Mouse (Mus musculus) C2C12 (cell line): Measurements from ENCODE around the gene Map1b. TPM values are rescaled to one million over a fixed set of nuclear protein-coding genes. Genes with fewer than 3 reads are reported as not detected.

Experiments used
- H3K27me3 ChIP-seq: one replicate; pipeline ENCODE4 v1.6.1; 2011; ENCODE audit not compliant: control insufficient read depth, insufficient read depth, insufficient read length
- H3K36me3 ChIP-seq: one replicate; pipeline ENCODE4 v1.6.1; 2011; ENCODE audit not compliant: control insufficient read depth, insufficient read depth
- H3K4me3 ChIP-seq: one replicate; pipeline ENCODE4 v1.5.1; 2011; ENCODE audit warnings: mild to moderate bottlenecking, control low read depth; ENCODE audit not compliant: poor library complexity, insufficient read depth, severe bottlenecking
- H3K79me2 ChIP-seq: one replicate; pipeline ENCODE4 v1.6.1; 2011; ENCODE audit not compliant: control insufficient read depth, insufficient read depth
- H3K79me3 ChIP-seq: one replicate; pipeline ENCODE4 v1.6.1; 2011; ENCODE audit warnings: low read depth, control low read depth
- H3ac ChIP-seq: one replicate; pipeline ENCODE3; 2011; ENCODE audit warnings: low read depth; ENCODE audit not compliant: control insufficient read depth, insufficient read length
- CEBPB ChIP-seq: IDR thresholded peaks from one replicate; pipeline ENCODE4 v1.6.1; 2011; ENCODE audit warnings: low read depth, mild to moderate bottlenecking, control low read depth, moderate library complexity
- CTCF ChIP-seq: IDR thresholded peaks from one replicate; pipeline ENCODE4 v1.5.1; 2011; ENCODE audit not compliant: control insufficient read depth, insufficient read depth, insufficient read length
- FOSL1 ChIP-seq: IDR thresholded peaks from one replicate; pipeline ENCODE4 v1.8.0; 2011; ENCODE audit warnings: mild to moderate bottlenecking, low read length; ENCODE audit not compliant: poor library complexity, insufficient read depth, severe bottlenecking
- MAX ChIP-seq: IDR thresholded peaks from one replicate; pipeline ENCODE4 v1.6.1; 2011; ENCODE audit warnings: mild to moderate bottlenecking, control low read depth
- MYOD1 ChIP-seq: IDR thresholded peaks from one replicate; pipeline ENCODE4 v1.6.1; 2011; ENCODE audit warnings: low read depth; ENCODE audit not compliant: control insufficient read depth, insufficient read length
- MYOG ChIP-seq: IDR thresholded peaks from one replicate; pipeline ENCODE4 v1.6.1; 2011; ENCODE audit not compliant: control insufficient read depth, insufficient read length; ENCODE audit errors: extremely low read depth
- USF1 ChIP-seq: IDR thresholded peaks from one replicate; pipeline ENCODE4 v1.6.1; 2011; ENCODE audit warnings: low read depth, mild to moderate bottlenecking, control low read depth, moderate library complexity
- polyA plus RNA-seq: library from polyadenylated mRNA; unstranded; fragments of >200 nt; fragmentation: generic; extraction: Trizol; gene quantifications from one replicate; pipeline ENCODE4 v1.2.1, GENCODE M21; 2012; ENCODE audit warnings: missing spikeins

The Map1b gene
- polyA plus RNA-seq, 1 experiment = 26.4 TPM

GRCm38 (mm10) chr13:99558216-99558906, 42.0 kb upstream of the Map1b start:
- H3K27me3 ChIP-seq = peaks cover 4% of the 10 kb centered on the region
- TF ChIP-seq FOSL1 = no peak
- TF ChIP-seq CTCF = no peak
- TF ChIP-seq MYOD1 = no peak
- no peak for TF ChIP-seq MYOG
- TF ChIP-seq CEBPB = no peak
- TF ChIP-seq MAX = no peak
- no peak for TF ChIP-seq USF1
- H3K79me2 ChIP-seq = no peaks in the 10 kb centered on the region
- H3K36me3 ChIP-seq = no peaks in the 10 kb centered on the region
- no peak overlapping the region for H3ac ChIP-seq
- no peak overlapping the region for H3K4me3 ChIP-seq
- no peaks in the 10 kb centered on the region for H3K79me3 ChIP-seq

DNA sequence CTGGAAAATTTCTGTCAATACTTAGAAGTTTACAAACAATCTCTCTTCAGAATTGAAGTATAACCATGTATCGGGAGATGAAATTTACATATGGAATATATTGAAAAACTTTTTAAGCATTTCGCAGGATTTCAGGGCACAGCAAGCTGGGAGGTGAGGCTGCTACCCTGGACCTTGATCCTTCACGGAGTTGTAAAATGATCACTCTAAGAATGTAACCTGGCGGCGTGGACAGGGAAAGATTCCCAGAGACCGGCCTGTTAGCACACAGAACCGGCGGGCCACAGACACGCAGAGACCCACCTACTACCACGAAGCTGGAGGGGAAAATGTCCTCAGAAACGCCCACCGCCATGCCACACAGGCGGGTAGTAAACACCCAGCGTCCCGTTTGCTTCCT, 41.5 kb upstream of the Map1b start:
- H3ac ChIP-seq = no peak overlapping the region
- H3K79me2 ChIP-seq = no peaks in the 10 kb centered on the region
- H3K4me3 ChIP-seq = no peak overlapping the region
- peaks cover 4% of the 10 kb centered on the region for H3K27me3 ChIP-seq
- no peaks in the 10 kb centered on the region for H3K36me3 ChIP-seq
- TF ChIP-seq CTCF (no peak), FOSL1 (no peak), USF1 (no peak), MYOG (no peak), CEBPB (no peak), MYOD1 (no peak)
- no peaks in the 10 kb centered on the region for H3K79me3 ChIP-seq

DNA sequence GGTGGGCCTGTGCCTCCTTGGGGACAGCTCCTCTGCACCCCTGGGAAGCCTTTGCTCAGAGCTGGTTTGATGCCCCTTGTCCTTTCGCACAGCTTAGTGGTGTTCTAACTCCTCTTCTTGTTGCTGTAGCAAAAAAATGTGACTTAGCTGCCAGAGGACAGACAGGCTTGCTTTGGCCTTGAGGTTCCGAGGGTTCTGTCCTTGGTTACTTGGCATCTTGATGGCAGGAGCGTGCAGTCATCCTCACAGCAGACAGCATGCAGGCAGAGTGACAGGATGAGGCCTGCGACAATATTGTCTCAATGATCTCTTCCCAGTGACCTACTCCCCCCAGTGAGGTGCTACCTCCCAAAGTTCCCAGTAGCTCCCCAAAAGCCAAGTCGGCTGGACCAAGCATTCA, 41.0 kb upstream of the Map1b start:
- H3K4me3 ChIP-seq = no peak overlapping the region
- TF ChIP-seq MYOG (no peak), MAX (no peak), CEBPB (no peak), USF1 (no peak), MYOD1 (no peak), FOSL1 (no peak), CTCF (no peak)
- H3K79me2 ChIP-seq = no peaks in the 10 kb centered on the region
- no peaks in the 10 kb centered on the region for H3K79me3 ChIP-seq
- H3K27me3 ChIP-seq = peaks cover 4% of the 10 kb centered on the region
- H3ac ChIP-seq = no peak overlapping the region
- no peaks in the 10 kb centered on the region for H3K36me3 ChIP-seq

DNA sequence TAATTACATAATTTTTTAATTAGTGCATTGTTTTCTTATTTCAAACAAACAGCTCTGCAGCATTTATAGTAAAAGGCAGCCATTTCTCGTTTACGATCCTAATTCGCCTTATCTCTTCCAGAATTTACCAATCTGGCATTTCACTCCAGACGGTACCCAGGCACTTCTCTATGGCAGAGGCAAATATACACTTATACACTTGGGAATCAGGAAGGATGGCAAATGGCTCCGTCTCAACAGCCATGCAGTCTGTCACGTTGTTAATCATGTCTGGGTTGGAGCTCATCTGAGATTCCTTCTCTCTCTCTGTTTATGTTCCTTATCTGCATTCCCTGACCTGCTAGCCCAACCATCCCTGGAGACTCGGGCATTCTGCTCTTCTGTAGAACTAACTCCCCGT, 38.6 kb upstream of the Map1b start:
- no peaks in the 10 kb centered on the region for H3K79me2 ChIP-seq
- no peaks in the 10 kb centered on the region for H3K79me3 ChIP-seq
- no peak overlapping the region for H3ac ChIP-seq
- peaks cover 4% of the 10 kb centered on the region for H3K27me3 ChIP-seq
- H3K36me3 ChIP-seq = no peaks in the 10 kb centered on the region
- H3K4me3 ChIP-seq = no peak overlapping the region
- TF ChIP-seq MAX (no peak), MYOG (no peak), MYOD1 (no peak), FOSL1 (no peak), CTCF (no peak), USF1 (no peak), CEBPB (no peak)

- H3K36me3 ChIP-seq = no peaks in the 10 kb centered on the region
- no peaks in the 10 kb centered on the region for H3K79me2 ChIP-seq
- TF ChIP-seq MYOG (no peak), USF1 (no peak), CTCF (no peak), FOSL1 (no peak), MYOD1 (no peak), MAX (no peak), CEBPB (no peak)
- peaks cover 4% of the 10 kb centered on the region for H3K27me3 ChIP-seq
- H3K79me3 ChIP-seq = no peaks in the 10 kb centered on the region
- H3K4me3 ChIP-seq = no peak overlapping the region
- no peak overlapping the region for H3ac ChIP-seq
These were observed 38.1 kb upstream of the Map1b start for GRCm38 (mm10) chr13:99554466-99554865.
